Mouse (Mus musculus) embryonic facial prominence, embryonic 12.5 days (tissue): ENCODE measurements around the gene Slc25a21. TPM values are rescaled to one million over a fixed set of nuclear protein-coding genes. Genes with fewer than 3 reads are reported as not detected.

Experiments
- ATAC-seq: fragments of 200-750 bp; cut with Nextera tagmentation; 2 replicates; pipeline ENCODE4 v1.8.0; 2017; ENCODE audit not compliant: insufficient number of reproducible peaks, insufficient read depth, low FRiP score, low TSS enrichment
- H3K27ac ChIP-seq: fragments of 300-500 bp; sonication (generic); 2 replicates; pipeline ENCODE4 v1.5.1; 2016; ENCODE audit warnings: mild to moderate bottlenecking
- H3K27me3 ChIP-seq: fragments of 300-500 bp; sonication (generic); 2 replicates; pipeline ENCODE4 v1.6.1; 2016; ENCODE audit warnings: mild to moderate bottlenecking, moderate library complexity
- H3K36me3 ChIP-seq: fragments of 300-500 bp; sonication (generic); 2 replicates; pipeline ENCODE4 v1.6.1; 2016; ENCODE audit warnings: mild to moderate bottlenecking
- H3K4me1 ChIP-seq: fragments of 300-500 bp; sonication (generic); 2 replicates; pipeline ENCODE4 v1.6.1; 2016
- H3K4me2 ChIP-seq: fragments of 300-500 bp; sonication (generic); replicated peaks from 2 replicates; pipeline ENCODE4 v1.6.1; 2016; ENCODE audit warnings: mild to moderate bottlenecking, moderate library complexity
- H3K4me3 ChIP-seq: fragments of 300-500 bp; sonication (generic); 2 replicates; pipeline ENCODE4 v1.5.1; 2016; ENCODE audit warnings: mild to moderate bottlenecking
- H3K9ac ChIP-seq: fragments of 300-500 bp; sonication (generic); 2 replicates; pipeline ENCODE4 v1.6.1; 2016; ENCODE audit warnings: mild to moderate bottlenecking, moderate library complexity
- H3K9me3 ChIP-seq: fragments of 300-500 bp; sonication (generic); 2 replicates; pipeline ENCODE4 v1.6.1; 2016; ENCODE audit warnings: mild to moderate bottlenecking, moderate library complexity
- WGBS: fragments of 180-500 bp; shearing (Covaris S2); methylation state at CpG from one replicate; pipeline ENCODE4 v1.1.7; 2016; 5-methylcytosine and 5-hydroxymethylcytosine counted together
- polyA plus RNA-seq: library from polyadenylated mRNA; unstranded; fragments of >200 nt; fragmentation: Nextera tagmentation; extraction: Ambion mirVana; gene quantifications from 2 replicates; pipeline ENCODE4 v1.2.1, GENCODE M21; 2016

Slc25a21 gene
- polyA plus RNA-seq, 1 experiment from 2014 or later, result 1.1 TPM

DNA sequence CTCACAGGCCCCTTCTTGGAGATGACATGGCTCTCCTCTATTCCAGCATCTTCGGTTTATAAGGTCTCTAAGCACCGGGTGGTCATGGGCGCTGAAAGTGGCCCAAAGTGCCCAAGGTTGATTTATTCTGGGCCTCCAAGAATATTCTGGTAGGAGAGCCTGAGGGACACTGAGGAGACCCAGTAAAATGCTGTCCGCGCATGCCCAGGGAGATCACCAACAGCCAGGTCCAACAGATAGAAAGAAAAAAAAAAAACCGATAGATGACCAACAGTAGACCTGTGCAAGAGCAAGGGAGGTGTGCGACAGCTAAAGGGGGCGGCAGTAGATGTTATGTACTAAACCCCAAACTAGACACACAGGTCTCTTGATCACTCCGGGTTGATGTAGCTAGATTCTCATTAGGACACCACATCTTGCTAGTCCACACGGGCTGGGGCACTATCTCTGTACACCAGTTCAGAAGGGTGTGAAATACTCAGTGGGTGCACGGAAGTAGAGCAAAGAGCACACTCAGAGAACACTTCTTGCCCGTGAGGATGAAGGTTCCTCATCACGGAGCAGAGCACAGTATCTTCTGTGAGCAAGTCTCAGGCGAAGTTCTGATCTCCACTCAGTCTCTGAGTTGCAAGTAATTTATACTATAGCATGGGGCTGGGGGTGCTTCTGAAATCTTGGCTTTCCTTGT is 503.7 kb downstream of the Slc25a21 start:
- WGBS, result 9% methylated on average over 14 of the region's 14 CpGs
- Histone ChIP-seq H3K4me3 (peak overlapping the region; percentile 52), H3K9me3 (no peaks in the 10 kb centered on the region), H3K4me2 (peak overlapping the region; percentile 55), H3K36me3 (no peaks in the 10 kb centered on the region), H3K9ac (peak overlapping the region; percentile 57; the same call in 1 of the 2 replicates), H3K4me1 (peaks cover 34% of the 10 kb centered on the region), H3K27me3 (peaks cover 91% of the 10 kb centered on the region), H3K27ac (no peak overlapping the region)
- ATAC-seq, result no peak

DNA sequence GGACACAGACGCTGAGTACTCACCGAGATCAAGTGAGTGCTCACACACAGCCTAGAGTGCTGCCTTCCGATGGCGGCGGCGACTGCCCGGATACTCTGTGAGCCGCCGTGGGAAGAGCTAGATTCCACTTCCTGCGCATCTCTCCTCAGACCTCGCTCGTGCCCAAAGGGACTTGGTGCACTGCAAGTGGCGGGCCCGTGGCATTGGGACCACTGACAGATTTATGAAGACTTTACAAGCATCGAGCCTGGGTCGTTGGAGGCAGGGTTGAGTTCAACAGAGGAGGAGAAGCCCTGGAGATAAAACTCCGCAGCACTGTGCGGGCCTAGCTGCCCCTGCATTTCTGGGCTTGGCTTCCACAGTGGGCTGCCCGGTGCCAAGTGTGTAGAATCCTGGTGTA is 504.7 kb downstream of the Slc25a21 start:
- no peak for ATAC-seq
- H3K4me1 ChIP-seq, result peaks cover 32% of the 10 kb centered on the region
- WGBS, result 2% methylated on average over 19 of the region's 19 CpGs
- H3K27ac ChIP-seq, result peak overlapping the region; percentile 80
- peak overlapping the region; percentile 55 for H3K4me2 ChIP-seq
- peak overlapping the region; percentile 57 for H3K9ac ChIP-seq
- H3K9me3 ChIP-seq, result no peaks in the 10 kb centered on the region
- peak overlapping the region; percentile 52 for H3K4me3 ChIP-seq
- H3K36me3 ChIP-seq, result no peaks in the 10 kb centered on the region
- peaks cover 96% of the 10 kb centered on the region for H3K27me3 ChIP-seq

DNA sequence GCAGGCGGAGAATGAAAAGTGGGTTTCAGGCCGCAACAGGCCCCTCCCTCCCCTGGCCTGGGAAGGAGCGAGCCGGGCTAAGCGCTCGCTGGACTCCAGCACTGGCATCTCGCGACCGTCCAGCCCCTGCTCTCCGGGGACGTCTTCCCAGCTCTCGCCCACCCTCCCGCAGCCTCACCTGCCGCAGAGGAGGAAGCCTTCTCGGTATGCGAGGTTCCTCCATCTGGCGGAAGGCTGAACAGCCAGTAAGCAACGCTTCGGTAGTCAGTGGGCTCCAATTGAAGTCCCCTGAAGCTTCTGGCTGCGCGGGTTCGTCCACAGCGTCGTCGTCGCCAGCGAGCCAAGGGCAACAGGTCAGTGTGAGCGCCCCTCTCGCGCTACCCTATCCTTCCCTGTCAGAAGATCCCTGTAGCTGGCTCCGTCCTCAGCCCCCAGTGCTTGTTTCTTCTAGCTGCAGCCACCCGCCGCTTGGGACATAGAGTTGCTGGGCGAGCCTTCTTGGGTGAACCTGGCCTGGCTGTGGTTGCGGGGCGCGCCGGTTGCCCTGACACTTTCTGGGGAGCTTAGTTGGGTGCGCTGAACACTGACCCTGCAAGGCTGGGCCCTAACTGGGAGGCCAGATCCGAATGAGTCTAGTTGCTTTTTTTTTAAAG is 505.7 kb downstream of the Slc25a21 start, which contains the start of gene Pax9:
Gene Pax9 (plus strand): TSS at position 341 of the 653 bp plus-strand sequence.
- Histone ChIP-seq H3K4me3 (peak within 1 kb of the TSS; percentile 52), H3K27ac (peak within 1 kb of the TSS; percentile 80), H3K9me3 (no peaks in the 10 kb centered on the region), H3K4me2 (peak within 1 kb of the TSS; percentile 55), H3K27me3 (peaks cover 93% of the 10 kb centered on the region), H3K4me1 (peaks cover 27% of the 10 kb centered on the region), H3K36me3 (no peaks in the 10 kb centered on the region), H3K9ac (peak within 1 kb of the TSS; percentile 57)
- no peak for ATAC-seq
- WGBS, result under 1% methylated on average over 40 of the region's 40 CpGs

DNA sequence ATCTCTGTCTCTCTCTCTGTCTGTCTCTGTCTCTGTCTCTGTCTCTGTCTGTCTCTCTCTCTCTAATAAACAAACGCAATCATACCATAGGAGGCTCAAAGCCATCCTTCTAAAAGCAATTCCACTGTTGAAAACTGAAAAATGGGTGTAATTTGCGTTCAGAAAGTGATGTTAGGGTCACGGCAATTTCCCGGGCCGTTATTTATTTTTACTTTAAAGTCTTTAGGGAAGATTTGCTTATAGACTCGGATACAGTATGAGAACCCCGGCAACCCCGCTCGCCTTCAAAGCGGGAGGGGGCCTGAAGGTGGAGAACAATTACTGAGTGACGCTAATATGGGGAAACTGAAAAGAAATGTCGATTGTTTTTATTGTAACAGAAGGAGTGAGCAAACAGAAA is 506.3 kb downstream of the Slc25a21 start:
- Histone ChIP-seq H3K4me1 (peaks cover 22% of the 10 kb centered on the region), H3K9me3 (no peaks in the 10 kb centered on the region), H3K4me3 (peak overlapping the region; percentile 52), H3K27ac (peak overlapping the region; percentile 80; the same call in 1 of the 2 replicates), H3K36me3 (no peaks in the 10 kb centered on the region), H3K9ac (peak overlapping the region; percentile 57; the same call in 1 of the 2 replicates), H3K4me2 (peak overlapping the region; percentile 55), H3K27me3 (peaks cover 93% of the 10 kb centered on the region)
- ATAC-seq, result no peak
- under 1% methylated on average over 12 of the region's 12 CpGs for WGBS

DNA sequence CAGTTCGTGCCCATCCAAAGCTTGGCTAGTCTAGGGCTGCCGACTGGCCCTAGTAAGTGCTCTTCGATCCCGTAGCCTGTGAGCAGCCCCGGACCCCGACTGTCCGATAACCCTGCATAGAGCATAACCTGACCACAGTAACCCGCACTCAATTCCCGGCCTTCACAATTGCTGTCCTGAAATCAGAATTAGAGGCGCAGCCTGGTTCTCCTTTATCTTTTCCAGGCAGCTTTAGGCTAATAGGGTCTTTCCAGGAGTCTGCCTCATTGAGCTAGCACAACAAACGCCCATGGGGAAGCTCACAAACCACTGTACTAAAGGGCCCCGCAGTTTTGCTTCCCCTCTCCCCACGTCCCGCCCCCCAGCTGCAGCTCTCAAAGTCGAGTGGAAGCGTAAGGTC is 506.9 kb downstream of the Slc25a21 start:
- 4% methylated on average over 16 of the region's 16 CpGs for WGBS
- no peaks in the 10 kb centered on the region for H3K9me3 ChIP-seq
- peak overlapping the region; percentile 55 for H3K4me2 ChIP-seq
- H3K27me3 ChIP-seq, result peaks cover 91% of the 10 kb centered on the region
- H3K27ac ChIP-seq, result 0 out of 2 replicates have a peak overlapping the region, but pooled peaks have one; percentile 80
- H3K9ac ChIP-seq, result no peak overlapping the region
- H3K36me3 ChIP-seq, result no peaks in the 10 kb centered on the region
- no peak for ATAC-seq
- H3K4me1 ChIP-seq, result peaks cover 21% of the 10 kb centered on the region
- peak overlapping the region; percentile 52 for H3K4me3 ChIP-seq

DNA sequence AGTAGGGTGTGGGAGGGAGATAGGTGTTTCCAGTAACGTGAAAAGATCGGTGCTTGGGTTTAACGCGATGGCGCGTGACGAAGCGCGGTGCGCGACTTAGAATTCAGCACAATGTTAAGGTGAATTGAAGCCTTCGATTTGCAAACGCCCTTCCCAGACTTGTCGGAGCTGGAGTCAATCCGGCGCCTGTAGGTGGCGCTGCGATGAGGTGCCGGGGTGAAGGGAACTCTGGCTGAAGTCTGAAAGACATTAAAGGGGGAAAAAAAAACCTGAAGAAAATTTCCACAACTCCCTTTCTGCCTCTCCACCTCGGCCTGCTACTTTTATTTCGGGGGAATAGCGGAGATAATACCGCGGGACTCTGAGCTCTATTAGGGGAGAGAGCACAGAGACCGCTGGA is 507.5 kb downstream of the Slc25a21 start:
- no peak for ATAC-seq
- no peak overlapping the region for H3K9ac ChIP-seq

DNA sequence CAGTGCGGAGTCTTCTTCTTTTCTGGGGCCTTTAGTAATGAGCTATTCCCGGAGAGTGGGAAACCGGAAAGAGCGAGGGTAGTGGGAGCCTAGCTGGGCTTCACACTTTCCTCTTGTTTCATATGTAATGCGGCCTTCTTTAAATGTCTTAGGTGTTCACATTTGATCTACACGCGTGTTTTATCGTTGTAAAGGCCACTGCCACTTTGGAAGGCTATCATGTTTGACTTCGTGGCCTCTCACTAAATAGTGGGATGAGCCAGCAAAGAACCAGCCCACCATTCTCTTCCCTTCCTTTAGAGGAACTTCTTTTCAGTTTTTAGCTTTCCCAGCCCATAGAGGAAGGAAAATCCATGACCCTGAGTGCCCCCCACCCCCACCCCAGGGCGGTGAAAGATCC is 507.9 kb downstream of the Slc25a21 start:
- Histone ChIP-seq H3K36me3 (no peaks in the 10 kb centered on the region), H3K9ac (no peak overlapping the region), H3K27me3 (peaks cover 85% of the 10 kb centered on the region), H3K4me1 (peaks cover 18% of the 10 kb centered on the region), H3K4me2 (peak overlapping the region; percentile 55), H3K27ac (no peak overlapping the region), H3K9me3 (no peaks in the 10 kb centered on the region), H3K4me3 (no peak overlapping the region)
- no peak for ATAC-seq
- 6% methylated on average over 10 of the region's 10 CpGs for WGBS

More for the DNA sequence above, 507.5 kb downstream of the Slc25a21 start:
- Histone ChIP-seq H3K27me3 (peaks cover 85% of the 10 kb centered on the region), H3K4me1 (peaks cover 19% of the 10 kb centered on the region), H3K4me3 (peak overlapping the region; percentile 52; the same call in 1 of the 2 replicates), H3K36me3 (no peaks in the 10 kb centered on the region), H3K4me2 (peak overlapping the region; percentile 55), H3K9me3 (no peaks in the 10 kb centered on the region), H3K27ac (0 out of 2 replicates have a peak overlapping the region, but pooled peaks have one; percentile 5)
- under 1% methylated on average over 25 of the region's 25 CpGs for WGBS

DNA sequence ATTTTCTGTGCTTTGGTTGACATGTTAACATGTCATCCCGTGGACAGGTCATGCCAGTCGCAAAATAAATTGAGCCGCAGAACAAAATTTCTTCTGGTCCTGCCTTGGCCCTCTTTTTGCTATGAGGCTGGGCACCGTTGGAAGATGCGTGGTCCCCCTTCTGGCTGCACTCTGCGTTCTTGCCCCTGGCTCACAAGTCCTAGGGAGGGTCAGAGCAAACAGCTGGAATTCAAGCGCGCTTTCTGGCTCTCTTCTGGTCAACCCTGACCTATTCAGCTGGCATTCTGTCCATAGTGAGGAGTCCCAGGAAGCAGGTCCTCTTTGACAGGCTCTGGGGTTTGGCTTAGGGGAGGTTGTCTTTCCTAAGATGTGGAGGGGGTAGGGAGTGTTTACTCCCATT is 508.4 kb downstream of the Slc25a21 start:
- peak overlapping the region; percentile 55; the same call in 1 of the 2 replicates for H3K4me2 ChIP-seq
- H3K27me3 ChIP-seq, result peaks cover 85% of the 10 kb centered on the region
- no peaks in the 10 kb centered on the region for H3K36me3 ChIP-seq
- no peaks in the 10 kb centered on the region for H3K9me3 ChIP-seq
- H3K27ac ChIP-seq, result no peak overlapping the region
- peaks cover 18% of the 10 kb centered on the region for H3K4me1 ChIP-seq
- no peak for ATAC-seq
- no peak overlapping the region for H3K4me3 ChIP-seq
- no peak overlapping the region for H3K9ac ChIP-seq
- WGBS, result 5% methylated on average over 8 of the region's 8 CpGs

DNA sequence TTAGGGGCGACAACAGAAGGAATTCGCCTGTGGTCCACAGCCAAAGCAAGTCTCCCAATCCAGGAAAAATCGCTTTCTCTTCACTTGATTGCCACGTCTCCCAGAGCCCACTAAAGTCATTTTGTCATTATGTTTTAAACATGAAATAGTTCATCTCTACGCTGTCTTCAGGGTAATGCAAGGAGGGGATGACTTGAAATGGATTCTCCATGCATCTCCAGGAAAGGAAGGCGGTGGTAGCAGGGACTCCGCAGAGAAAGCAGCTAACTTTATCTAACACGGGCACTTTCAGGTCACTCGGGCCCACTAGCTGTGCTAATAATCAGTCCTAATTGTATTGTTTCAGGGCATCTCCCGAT is 508.8 kb downstream of the Slc25a21 start:
- Histone ChIP-seq H3K9me3 (no peaks in the 10 kb centered on the region), H3K27ac (no peak overlapping the region), H3K4me3 (no peak overlapping the region), H3K9ac (no peak overlapping the region), H3K27me3 (peaks cover 83% of the 10 kb centered on the region), H3K4me1 (peaks cover 18% of the 10 kb centered on the region), H3K4me2 (no peak overlapping the region), H3K36me3 (no peaks in the 10 kb centered on the region)
- no peak for ATAC-seq
- WGBS, result 7% methylated on average over 10 of the region's 10 CpGs

DNA sequence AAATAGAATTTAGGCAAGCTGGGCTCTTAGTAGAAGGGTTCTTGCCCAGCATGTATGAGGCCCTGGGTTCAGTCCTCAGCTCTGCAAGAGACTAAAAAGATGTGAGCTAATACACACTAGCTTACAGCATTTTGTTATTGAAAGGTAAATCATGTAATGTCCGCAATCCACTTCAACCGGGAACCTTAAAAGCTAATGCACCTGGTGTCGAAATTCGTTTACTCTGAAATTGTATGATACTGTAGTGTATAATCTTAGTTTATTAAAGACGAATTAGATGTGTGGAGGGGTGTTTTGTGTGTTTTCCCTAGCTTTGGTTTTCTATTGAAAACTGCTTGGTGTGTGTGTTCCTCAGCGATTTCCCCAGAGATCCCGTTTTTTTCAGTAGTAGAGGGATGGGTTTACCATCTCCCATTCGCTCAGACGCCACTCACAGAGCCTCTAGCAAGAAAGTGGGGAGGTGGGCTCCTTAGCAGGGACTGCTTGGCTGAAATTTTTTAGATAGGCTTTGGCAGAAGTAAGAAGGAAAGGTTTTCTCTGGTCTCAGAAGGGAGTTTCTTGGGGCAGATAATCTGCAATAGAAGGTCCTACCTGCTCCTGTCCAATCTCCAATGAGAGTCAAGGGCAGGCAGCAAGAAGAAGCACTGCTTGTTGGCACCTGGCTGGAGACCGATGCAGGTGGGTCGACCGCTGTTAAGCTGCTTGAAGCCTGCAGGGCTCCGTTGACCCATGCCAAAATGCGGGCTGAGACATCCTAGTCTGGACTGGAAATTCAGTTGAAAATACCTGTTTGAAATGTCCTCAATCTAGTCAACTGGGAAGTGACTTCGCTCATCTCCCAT is 509.4 kb downstream of the Slc25a21 start:
- no peak overlapping the region for H3K27ac ChIP-seq
- H3K9me3 ChIP-seq, result no peaks in the 10 kb centered on the region
- no peak overlapping the region for H3K4me2 ChIP-seq
- no peak overlapping the region for H3K4me3 ChIP-seq
- 10% methylated on average over 15 of the region's 15 CpGs for WGBS
- no peaks in the 10 kb centered on the region for H3K36me3 ChIP-seq
- peaks cover 18% of the 10 kb centered on the region for H3K4me1 ChIP-seq
- no peak overlapping the region for H3K9ac ChIP-seq
- peaks cover 83% of the 10 kb centered on the region for H3K27me3 ChIP-seq
- no peak for ATAC-seq

DNA sequence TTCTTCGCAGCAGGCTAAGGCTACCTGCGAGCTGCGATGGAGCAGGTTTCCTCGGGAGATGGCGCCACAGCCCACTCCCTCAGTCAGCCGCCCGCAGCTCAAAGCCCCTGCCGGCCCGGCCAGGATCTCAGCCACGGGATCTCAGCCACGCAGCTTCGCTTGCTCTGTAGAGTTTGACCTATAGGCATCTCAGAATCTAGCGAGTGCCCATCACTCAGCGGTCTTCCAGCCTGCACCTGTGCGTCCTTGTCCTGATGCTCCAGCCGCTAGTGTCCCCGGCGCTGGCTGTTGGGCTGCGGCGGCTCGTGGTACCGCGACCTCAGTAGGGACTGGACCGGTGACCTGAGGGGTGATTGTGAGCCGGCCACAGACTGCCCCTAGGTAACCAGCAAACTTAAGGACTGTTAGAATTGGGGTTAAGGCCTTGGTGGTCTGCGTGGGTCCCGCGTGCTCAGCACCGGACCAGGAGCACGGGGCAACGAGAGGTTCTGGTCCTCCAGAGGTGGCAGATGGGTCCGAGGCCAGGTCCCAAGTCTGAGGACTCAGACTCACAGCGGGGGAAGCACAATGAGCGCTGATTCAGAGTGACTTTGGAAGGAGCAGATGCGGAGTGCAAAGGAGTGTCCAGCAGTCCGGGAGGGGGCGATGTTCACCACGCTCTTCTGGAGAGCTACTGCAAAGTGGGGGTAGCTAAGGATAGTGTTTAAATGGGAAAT is 516.0 kb downstream of the Slc25a21 start:
- Histone ChIP-seq H3K27me3 (peaks cover 61% of the 10 kb centered on the region), H3K36me3 (no peaks in the 10 kb centered on the region), H3K4me2 (peak overlapping the region; percentile 87), H3K4me1 (peaks cover 9% of the 10 kb centered on the region; the same call in 1 of the 2 replicates), H3K9me3 (no peaks in the 10 kb centered on the region), H3K9ac (peak overlapping the region; percentile 31), H3K27ac (no peak overlapping the region), H3K4me3 (peak overlapping the region; percentile 37)
- peak; percentile 75; the same call in 1 of the 2 replicates for ATAC-seq
- 1% methylated on average over 38 of the region's 38 CpGs for WGBS
